Mouse (Mus musculus) hematopoietic multipotent progenitor cell, adult 10-12 weeks (in vitro differentiated cells): Measurements from ENCODE around the gene Cc2d1b. TPM values are rescaled to one million over a fixed set of nuclear protein-coding genes. Genes with fewer than 3 reads are reported as not detected.

ENCODE experiments used
- polyA plus RNA-seq: library from polyadenylated mRNA; stranded (reverse); fragments of >175 nt; gene quantifications from 2 replicates; pipeline ENCODE4 v1.2.3, GENCODE M21; 2012; ENCODE audit warnings: low replicate concordance

Cc2d1b gene
- 67.9 and 97.8 TPM in 2 replicates for polyA plus RNA-seq

DNA sequence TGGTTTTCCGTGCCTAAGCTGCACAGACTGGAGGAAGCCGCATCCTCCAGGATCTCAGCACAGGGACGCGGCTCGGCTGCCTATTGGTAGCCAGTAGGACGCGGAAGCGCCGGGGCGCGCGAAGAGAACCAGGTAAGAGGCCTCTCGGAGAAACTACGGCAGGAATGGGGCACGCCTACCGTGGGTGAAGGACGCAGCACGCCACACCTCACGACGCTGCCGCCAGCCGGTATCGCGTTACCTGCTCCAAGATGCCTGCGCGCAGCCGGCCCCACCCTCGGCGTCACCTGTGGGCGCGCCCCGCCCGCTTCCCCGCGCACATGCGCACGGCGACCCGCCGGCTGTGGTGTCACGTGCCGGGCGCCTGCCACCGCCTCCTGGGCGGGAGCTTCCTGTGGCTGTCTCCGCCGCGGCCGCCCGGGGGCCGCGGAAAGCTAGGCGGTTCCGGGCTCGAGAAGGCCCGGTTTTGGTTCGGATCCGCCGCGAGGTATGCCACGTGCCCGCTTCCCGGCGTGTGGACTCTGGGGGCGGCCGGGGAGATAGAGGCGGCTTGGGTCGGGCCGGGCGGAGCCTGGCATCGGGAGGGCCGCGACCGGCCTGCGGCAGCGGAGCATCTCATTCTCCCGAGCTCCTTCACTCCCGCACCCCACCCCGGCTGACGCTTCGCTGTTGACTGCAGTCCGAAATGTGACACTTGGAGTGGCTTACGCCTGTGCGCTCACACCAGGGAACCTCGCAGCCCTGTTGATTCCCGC is at the start of gene Cc2d1b:
Cc2d1b (plus strand) TSS at position 354 of the 755 bp plus-strand sequence.

DNA sequence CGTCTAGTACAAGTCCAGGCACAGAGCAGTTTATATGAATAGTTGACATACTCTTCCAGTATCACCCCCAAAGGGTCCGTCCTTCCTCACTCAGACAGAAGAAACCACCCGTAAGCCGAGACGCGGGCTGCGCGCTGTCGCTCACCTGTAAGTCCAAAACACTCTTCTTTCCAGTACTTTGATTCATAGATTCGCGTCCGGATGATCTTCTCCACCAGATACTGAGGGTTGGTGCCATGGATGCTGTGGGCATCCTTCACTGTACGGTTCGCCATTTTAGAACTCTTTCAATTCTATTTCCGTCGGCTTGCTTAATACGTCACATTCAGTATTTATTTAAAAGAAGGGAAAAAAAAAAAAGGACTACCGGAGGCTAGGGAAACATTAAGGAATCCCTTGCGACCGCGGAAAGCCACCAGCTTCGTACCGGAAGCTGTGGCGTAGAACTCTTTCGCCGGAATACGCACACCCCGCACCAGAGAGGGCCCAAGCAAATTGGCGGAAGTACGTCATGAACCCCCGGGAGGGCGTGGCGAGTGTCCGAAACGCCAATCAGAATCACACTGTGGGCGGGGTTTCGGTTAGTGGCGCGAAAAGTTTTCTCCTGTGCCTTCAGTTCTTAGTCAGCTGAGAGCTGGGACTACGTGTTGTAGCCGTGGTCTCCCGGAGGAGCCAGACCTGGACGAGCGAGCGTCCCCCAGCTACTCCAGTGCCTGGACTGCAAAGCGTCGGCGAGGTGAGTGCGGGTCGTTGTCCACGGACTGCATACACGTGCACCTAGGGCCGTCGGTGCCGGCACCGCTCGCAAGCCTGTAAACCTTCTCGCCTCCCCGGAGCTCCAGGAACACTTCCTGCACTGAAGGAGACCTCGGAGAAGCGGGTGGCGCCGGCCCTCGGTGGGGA is 40.6 kb upstream of the Cc2d1b start, which contains the start of the genes Prpf38a and Orc1:
Prpf38a (minus strand) TSS at position 497 of the 903 bp plus-strand sequence.
Orc1 (plus strand) TSS at position 584 of the 903 bp plus-strand sequence.

Other genes starting within 250 kb of the Cc2d1b start
- gene Shisal2a, start 236.6 kb upstream of the Cc2d1b start, polyA plus RNA-seq = not detected in 2 replicates
- gene Gpx7, start 213.0 kb upstream of the Cc2d1b start, polyA plus RNA-seq = 0.89 and 1.7 TPM in 2 replicates
- gene Tut4, start 160.5 kb upstream of the Cc2d1b start, polyA plus RNA-seq = 40.7 and 65.4 TPM in 2 replicates
- gene Prpf38a, start 40.6 kb upstream of the Cc2d1b start, polyA plus RNA-seq = 1.3 and 4.0 TPM in 2 replicates
- gene Orc1, start 40.5 kb upstream of the Cc2d1b start, polyA plus RNA-seq = 0.17 and 3.8 TPM in 2 replicates
- gene 3110021N24Rik, start 99.7 kb downstream of the Cc2d1b start, polyA plus RNA-seq = 0.06 and 0.36 TPM in 2 replicates
- 0.68 and 1.6 TPM in 2 replicates for gene Zfyve9, start 160.9 kb downstream of the Cc2d1b start, polyA plus RNA-seq
- gene Btf3l4, start 213.7 kb downstream of the Cc2d1b start, polyA plus RNA-seq = 7.4 and 8.8 TPM in 2 replicates
- 16.2 and 21.3 TPM in 2 replicates for gene Txndc12, start 214.7 kb downstream of the Cc2d1b start, polyA plus RNA-seq
- gene Kti12, start 227.8 kb downstream of the Cc2d1b start, polyA plus RNA-seq = 47.1 and 49.4 TPM in 2 replicates
- 0.45 TPM in 1 of 2 replicates, not detected in the other for gene A730015C16Rik, start 228.7 kb downstream of the Cc2d1b start, polyA plus RNA-seq